Mouse (Mus musculus) gastrocnemius, adult 8-10 months (tissue): ENCODE measurements around the gene 6430548M08Rik. TPM values are rescaled to one million over a fixed set of nuclear protein-coding genes. Genes with fewer than 3 reads are reported as not detected.
A peak's percentile ranks its signal among the peaks of the same experiment; 100 is the strongest.

ENCODE experiments used
- DNase-seq, 2 experiments: peaks; one replicate each; pipeline ENCODE4 v3.0.0; 2022; ENCODE audit warnings: low spot score in 2 of 2
- total RNA-seq, 4 experiments: library from RNA; stranded (reverse); gene quantifications; 2 replicates each; pipeline ENCODE4 v1.2.4; 2022

6430548M08Rik gene
- total RNA-seq, 4 experiments from 2014 or later, result 24.5 to 33.0 (median 25.0) TPM

- peak; percentile 79 to 88 for DNase-seq
Measured at GRCm38 (mm10) chr8:120213939-120214338, 100.0 kb downstream of the 6430548M08Rik start.

Other genes with a start within 250 kb of the 6430548M08Rik start
- 10 to 100 TPM; 50.6 to 55.9 (median 53.1) TPM for gene Usp10, start 203.8 kb upstream of the 6430548M08Rik start, total RNA-seq
- gene Gm20388, start 203.3 kb upstream of the 6430548M08Rik start, total RNA-seq, result 10 to 100 TPM in 1 of 4 experiments, 1 to 10 TPM in 2, not detected in 1; 4.4 to 20.0 (median 7.9) TPM
- 10 to 100 TPM in 1 of 4 experiments, 1 to 10 TPM in 3; 5.3 to 13.6 (median 8.1) TPM for gene Crispld2, start 121.7 kb upstream of the 6430548M08Rik start, total RNA-seq
- 10 to 100 TPM; 24.3 to 30.3 (median 27.0) TPM for gene Zdhhc7, start 12.7 kb upstream of the 6430548M08Rik start, total RNA-seq
- gene Fam92b, start 63.3 kb downstream of the 6430548M08Rik start, total RNA-seq, result not detected
- 10 to 100 TPM; 32.6 to 36.2 (median 34.6) TPM for gene Gse1, start 114.3 kb downstream of the 6430548M08Rik start, total RNA-seq